Mouse (Mus musculus) T-cell, adult 2 months (primary cell): ENCODE measurements around the gene Elmod1.
"Not testable (repeated sequence)": the region's sequence is repeated elsewhere in the genome, so short reads cannot be mapped to it uniquely, and the experiment has no call there.

ENCODE experiments used
- DNase-seq: peaks from one replicate; pipeline ENCODE4 v3.0.0; 2022; ENCODE audit warnings: low spot score

Gene Elmod1

DNA sequence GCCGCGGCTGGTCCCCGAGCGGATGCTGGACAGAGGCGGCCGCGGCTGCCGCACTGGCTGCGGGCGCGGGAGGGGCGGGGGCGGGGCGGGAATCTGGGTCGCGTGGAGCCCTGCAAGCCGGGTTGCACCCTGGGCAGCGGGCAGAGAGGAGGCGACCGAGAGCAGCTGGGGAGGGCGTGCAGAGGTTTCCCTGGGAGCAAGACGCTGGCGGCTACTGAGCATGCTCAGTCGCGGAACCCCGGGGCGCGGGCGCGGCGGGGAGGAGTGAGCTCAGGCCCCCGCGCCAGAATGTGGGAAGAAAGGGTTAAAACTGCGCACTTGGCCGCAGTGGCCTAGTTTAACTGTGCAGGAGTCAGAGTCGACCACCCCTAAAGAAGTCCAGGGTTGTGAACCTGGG, at the start of gene Elmod1:
Gene Elmod1, minus strand, starts transcription at position 180 of the 397 bp plus-strand sequence.
- no peak for DNase-seq

DNA sequence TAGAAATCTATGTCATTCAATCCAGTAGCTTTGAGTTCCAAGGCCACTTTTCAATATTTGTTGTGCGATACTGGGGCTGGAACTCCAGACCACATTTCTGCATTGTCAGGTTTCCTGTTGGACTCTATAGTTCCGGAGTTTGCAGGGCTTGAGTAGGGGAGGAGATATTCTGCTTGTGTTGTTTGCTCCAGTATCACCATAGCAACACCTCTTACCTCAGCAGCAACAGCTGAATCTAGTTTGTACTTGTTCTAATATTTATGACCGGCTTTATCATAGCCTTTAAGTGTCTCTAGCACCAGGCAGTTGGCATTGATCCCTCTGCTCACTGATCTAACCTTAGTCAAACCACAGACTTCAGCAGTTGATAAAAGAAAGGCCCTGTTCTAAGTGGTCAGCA, 47.7 kb upstream of the Elmod1 start:
- DNase-seq, result no peak

DNA sequence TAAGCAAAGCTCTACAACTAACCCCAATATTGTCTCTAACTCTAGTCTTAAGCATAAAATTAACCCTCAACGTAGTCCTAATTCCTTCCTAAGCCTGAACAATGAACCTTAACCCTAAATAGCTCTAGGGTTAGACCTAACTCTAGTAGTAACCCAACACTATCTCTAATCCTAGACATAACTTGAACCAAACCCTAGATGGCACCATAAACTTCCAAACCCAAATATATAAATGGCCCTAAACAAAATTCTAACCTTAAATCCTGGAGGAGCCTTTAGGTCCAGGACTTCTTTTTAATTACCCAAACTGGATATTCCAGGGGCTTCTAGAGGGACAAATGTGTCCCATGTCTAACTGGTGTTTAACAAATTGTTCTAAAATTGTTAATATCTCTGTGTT, 19.4 kb upstream of the Elmod1 start:
- no peak for DNase-seq

DNA sequence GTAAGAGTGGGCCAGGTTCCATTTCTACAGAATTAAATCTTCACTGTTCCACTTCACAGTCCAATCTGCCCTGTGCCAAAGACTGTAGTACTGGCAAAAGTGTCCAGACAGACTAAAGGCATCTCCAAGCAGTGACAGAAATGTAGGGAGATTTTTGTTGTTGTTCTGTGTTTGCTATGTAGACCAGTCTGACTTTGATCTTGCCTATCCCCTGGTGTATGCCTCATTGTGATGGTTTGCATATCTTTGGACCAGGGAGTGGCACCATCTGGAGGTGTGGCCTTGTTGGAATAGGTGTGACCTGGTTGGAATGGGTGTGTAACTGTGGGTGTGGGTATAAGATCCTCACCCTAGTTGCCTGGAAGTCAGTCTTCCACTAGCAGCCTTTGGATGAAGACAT, 17.5 kb upstream of the Elmod1 start:
- not testable (repeated sequence) for DNase-seq

DNA sequence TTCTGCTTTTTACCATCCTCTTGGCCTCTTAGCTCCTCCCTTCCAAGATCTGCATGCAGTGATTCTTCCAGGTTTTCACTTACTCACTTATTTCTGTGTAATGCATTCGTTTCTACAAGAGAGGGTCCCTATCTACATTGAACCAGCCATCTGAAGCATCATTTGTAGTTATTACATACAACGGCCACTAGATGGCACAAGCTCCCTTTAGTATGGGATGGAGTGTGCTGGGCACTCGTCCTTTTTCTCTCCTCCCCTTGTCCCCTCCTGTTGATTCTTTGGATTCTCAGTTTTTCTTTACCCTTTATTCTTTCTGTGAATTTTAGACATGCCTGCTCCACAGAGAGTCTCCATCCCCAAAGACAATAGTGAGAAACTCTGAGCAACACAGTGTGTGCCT, 15.8 kb upstream of the Elmod1 start:
- no peak for DNase-seq

DNA sequence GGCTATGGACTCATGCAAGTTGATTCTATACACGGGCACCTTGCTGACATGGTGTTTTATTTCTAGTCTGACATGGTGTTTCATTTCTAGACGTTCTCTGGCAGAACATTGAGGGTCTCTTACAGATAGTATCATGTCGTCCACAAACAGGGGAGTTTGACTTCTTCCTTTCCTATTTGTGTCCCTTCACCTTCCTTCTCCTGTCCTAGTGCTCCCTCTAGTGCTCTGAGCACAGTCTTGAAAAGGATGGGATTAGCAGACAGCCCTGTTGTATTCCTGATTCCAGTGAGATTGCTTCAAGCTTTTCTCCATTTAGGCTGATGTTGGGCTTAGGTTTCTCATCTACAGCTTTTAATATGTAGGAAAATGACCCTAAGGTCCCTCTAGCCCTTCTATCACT, 11.9 kb upstream of the Elmod1 start:
- DNase-seq, result no peak

DNA sequence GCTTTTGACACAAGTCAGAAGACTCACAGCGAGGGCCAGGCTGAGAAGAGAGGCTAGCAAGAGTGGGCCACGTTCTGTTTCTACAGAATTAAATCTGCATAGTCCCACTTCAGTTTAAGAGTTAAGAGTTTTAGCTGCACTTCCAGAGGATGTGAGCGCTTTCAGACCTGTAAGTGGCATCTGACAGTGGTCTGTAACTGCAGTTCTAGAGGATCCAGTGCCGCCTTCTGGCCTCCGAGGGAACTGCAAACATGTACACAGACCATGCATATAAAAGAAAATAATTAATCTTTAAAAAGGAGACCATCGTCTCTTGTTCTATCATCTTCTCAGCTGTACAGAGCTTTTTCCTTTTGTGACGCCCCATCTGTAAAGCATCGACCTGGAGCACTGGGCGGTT, 9.8 kb upstream of the Elmod1 start:
- DNase-seq, result no peak

DNA sequence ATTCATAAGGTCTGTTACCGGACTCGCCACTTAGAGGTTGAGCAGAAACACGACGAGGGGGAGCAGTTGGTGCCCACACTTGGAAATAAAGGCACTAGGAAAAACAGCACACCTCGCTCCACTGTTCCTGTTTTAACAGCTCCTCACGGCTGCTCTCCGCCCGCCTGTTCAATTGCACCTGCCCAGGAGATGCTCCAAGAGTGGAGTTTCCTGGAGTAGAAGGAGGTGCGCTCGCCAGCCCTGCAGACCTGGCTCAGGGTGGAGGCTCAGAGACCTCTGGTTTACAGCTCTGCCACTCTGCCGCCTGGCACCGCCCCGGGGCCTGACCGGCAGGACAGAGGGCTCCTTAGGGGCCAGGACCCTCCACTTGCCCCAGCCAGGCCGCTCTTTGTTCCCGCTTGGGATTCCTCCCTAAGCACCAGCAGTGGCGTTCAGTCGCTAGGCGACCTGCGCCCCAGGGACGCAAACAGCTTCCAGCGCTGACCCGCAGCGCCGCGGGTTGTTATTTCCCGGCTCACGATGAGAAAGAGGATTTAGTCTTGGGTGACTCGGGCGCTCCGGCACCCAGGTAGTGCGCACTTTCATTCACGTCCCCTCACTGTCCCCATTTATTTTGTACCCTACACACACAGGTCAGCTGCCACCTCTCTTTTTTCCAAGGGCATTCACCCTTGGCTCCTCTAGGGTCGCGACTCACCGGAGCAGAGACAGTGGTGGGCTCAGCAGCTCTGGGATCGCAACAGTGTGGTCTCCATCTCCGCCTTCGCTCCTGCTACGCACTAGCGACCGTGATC, 576 bp downstream of the Elmod1 start:
- no peak for DNase-seq

DNA sequence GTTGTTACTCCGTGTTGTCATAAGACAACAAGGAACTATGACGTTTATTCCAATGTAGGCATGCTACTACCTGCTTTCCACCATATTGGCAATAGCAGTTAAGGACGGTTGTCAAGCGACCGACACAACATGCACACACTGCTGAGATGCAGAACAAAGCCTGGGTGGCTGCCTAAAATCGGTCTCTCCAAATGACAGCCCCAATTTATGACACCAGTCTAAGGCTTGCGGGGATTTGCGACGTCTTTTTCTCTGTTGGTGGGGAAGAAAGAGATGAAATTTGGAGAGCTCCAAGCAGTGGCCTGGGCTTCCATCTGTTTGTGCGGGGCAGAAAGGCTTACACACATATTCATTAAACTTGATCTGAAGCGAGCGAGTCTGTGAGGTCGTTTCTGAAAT, 1.2 kb downstream of the Elmod1 start:
- no peak for DNase-seq

DNA sequence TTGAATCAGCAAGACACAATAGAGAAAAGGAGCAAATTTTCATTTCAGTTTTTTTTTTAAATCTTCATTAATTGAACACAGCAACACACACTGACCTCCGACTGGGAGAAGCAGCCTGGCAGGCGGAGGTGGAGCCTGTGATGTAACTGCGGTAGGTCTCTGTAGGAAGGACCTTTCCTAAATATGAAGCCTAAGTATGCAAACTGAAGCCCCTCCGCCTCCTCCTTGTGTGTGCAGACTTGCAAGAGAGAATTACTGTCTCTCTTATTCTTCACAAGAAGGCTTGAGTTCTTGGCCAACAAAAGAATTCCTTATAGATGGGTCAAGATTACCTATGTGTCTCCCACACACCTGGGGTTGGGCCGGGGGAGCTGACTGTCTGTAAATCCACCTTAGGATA, 1.9 kb downstream of the Elmod1 start:
- no peak for DNase-seq

DNA sequence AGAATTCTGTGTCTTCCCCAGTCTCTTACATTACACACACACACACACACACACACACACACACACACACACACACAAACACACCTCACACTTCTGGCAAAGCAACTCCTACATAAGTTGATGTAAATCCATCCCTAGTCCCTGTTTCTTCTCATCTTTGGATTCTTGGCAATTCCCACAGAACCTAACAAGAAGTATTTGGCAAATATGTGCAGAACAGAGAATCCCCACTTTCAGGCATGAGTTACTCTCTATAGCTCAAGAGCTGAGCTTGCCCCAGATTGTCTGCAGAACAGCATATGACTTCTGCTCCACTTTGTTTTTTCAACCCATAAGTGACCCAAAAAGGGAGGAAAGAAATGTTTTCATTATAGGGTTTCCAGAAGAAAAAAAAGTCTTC, 2.7 kb downstream of the Elmod1 start:
- DNase-seq, result no peak

DNA sequence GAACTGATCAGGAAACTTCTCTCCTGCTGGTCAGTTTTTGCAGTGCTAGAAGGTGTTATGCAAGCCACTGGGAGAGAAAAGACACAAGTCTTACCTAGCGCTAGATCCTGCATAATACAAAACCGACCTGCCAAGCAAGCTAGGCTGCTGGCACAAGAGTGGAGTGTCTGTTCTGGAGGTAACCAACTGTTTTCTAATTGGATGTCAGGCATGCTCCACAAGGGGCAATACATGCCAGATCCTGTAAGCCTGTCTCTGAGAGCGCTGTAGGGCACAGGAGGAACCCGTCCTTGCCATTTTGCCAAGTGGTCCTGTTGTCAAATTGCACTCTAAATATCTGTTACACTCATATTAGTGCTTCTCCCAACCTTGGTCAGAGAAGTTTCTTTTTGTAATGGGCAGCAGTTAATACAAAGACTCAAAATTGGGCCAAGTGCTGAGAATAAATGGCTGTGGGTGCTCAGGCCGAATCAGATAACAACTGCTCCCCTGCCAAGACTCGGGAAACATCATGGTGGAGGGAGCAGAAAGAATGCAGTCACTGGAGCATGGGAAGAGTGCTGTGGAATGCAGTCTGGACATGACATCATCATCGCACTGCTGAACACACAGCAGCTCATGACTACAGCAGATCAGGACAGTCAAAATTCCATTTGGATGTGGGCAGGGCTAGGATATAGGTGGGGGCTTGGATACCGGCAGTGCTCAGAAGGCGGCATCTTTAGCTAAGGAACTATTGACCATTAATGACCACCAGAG, 7.3 kb downstream of the Elmod1 start:
- no peak for DNase-seq

DNA sequence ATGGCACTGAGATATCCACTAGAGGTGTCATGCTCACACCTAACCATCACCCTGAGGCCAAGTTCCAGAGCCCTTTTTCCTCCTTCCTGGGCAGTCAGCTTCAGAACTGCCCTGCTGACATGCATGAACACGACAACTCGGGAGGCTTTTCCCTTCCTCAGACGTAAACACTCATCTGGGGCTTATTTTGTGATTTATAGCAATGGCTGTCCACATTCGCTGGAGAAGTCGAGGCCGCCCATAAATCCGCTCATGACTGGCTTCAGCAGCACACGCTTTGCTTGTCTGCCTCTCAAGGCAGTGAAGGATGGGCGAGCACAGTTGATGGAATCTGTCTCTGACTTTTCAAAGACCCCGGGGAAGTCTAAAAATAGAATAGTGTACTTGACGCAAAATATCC, 18.1 kb downstream of the Elmod1 start:
- DNase-seq, result no peak

DNA sequence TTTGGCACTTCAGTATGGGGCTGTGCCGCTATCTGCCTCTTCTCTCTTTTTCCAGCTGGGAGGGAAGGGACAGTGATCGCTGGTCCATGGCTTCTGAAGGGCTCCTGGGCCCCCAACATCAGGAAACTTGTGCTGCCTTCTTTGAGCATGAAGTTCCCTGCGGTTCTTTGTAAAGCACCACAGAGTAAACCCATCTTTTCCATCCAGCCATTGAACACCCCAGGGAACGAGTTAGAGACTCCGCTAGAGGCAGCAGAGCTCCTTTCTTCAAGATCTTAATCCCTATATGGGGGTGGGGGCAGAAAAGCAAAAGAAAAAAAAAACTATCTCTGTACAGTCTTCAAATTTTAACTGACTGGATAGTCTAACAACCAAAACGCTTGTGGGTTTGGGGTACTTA, 20.2 kb downstream of the Elmod1 start:
- no peak for DNase-seq

DNA sequence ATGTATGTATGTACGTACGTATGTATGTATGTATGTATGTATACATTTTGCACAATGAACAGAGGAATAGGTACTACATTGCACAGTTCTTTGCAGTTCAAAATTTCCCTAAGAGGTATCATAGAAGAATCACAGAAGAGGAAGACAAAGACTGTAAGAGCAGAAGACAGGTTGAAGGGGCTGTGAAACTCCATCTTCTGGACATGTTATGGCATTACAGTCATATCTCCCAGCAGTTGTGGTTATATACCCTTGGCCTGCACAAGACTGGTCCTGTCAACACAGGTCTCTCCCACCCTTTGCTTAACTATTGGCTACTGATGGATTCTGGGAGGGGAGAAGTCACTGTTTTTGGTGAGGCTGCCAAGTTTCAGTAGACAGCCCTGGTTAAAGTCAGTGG, 27.6 kb downstream of the Elmod1 start:
- no peak for DNase-seq

DNA sequence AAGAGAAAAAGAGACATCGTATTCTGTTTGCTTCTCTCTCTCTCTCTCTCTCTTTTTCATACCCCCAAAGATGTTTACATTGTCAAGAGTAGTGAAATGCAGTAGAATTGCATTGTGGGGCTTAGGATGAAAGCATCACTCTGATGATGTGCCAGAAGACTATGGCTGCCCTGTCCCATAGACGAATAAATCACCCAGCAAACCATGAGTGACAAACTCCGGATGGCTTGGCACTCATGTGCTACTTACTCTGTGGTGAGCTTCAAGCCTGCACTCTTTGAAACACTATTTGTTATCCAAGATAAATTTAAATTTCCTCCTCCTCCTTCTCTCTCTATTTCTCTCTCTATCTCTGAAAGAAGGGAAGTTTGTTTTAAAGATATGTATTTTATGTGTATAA, 36.5 kb downstream of the Elmod1 start:
- no peak for DNase-seq

DNA sequence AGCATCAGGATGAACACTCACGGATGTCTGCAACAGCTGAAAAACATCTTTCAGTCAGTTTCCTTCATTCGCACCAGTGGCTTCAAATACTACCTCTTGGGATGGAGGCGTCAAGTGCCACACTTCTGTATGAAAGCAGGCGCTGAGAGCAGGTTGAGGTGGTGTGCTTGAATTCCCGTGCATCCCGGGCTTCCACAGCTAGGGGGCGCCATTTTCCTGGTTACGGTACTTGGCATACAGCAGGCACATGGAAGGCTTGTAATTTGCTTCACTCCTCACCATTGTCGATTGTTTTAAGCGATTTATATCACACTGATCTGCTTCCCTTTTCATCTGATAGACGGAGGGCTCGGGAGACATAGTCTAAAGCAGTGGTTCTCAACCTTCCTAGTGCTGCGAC, 40.9 kb downstream of the Elmod1 start:
- no peak for DNase-seq

DNA sequence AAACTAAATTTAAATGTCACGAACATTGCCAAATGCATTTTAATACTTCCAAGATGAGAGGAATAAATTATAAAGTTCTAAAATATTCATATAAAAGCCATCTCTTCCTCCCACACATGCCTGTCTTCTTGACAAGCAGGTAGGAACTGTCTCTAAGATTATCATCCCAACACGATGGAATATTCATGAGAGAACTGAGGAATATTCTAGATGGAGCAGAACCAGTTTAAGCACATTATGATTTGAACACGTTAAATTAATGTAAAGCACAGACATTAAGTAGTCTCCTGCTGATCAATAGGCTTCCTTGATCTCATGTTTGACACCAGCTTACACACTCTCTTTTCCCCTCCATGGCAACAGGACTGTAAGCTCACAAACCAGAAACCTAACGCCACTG, 41.7 kb downstream of the Elmod1 start:
- DNase-seq, result no peak

DNA sequence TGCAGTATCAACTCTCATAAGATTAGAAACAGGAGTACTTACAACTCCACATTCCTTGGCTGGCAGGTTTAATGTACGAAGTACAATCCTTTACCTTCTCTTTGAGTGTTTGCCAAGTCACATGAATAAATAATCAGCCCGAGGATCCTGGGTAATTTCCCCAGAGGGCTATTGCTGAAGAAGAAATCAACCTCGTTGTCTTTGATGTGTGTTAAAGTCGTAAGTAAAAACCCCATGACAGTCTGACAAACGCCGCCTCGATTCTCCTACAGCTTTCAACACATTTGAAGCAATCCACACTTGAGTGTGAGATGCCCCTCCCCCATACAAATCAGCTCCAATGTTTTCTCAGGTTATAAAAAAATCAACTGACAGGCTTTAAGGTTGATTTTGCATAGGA, 44.2 kb downstream of the Elmod1 start:
- no peak for DNase-seq

DNA sequence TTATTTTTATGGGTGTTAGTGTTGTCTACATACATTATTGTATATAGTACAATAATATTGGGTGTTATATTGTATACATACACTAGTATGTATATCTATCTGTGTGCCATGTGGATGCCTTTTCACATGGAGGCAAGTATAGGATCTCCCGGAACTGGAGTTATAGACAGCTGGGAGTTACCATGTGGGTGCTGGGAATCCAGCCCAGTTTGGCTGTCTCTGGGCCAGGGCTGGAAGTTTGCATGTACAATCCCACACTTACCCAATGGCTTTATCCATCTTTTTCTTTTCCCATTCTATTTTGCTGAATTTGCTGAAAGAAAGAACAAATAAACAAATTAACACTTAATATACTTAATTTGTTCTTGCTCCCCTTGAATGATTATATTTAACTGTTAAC, 54.0 kb downstream of the Elmod1 start:
- DNase-seq, result no peak

DNA sequence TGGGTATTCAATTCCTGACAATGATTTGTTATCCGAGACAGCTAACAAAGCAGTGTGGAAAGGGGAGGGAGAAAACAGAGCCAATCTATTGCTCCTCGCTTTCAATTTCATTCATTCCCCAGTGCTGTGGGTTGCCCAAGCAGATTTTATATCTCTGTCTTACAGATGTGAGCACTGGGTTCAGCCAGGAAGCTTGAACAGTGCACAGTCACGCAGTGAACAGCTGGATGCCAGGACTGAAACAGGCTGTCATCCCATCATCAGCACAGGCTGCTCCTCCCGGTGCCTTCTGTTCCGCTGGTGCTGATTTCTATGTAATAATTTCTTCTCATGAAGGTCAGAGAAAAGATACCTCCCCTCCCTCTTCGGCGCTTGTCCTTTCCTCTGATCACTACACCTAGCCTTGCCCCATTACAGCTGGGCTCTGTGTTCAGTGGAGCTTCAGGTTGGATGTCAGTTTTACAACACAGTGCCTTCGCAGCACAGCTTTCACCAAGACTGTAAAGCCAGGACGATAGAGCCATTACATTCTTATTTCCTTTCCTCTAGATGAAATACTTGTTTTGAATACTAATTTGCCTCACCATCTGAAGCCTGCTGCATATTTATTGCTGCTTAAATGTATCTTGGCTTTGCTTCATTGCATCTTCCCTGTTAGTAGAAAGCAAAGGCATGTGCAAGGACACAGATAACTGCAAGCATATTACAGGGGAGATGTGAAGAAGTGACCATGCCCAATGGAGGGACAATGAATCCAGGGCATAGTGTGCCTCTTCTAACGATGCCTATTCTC, 59.0 kb downstream of the Elmod1 start:
- DNase-seq, result no peak

DNA sequence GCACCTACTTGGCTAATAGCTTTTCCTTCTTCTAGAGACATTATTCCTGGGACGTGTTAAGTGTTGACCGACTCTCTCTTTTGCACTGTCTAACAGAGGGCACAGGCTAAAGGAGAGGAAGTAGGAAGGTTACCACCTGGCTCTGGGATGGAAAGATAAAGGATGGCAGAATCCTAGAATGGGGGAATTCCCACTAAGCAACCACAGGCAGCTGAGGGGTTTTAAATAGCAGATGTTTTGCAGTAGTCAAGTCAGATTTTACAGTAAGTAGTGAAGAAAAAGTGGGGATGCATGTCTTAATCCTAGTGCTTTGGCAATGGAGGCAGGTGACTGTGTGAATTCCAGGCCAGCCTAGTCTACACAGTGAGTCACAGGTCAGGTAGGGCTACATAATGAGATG, 64.3 kb downstream of the Elmod1 start:
- no peak for DNase-seq

DNA sequence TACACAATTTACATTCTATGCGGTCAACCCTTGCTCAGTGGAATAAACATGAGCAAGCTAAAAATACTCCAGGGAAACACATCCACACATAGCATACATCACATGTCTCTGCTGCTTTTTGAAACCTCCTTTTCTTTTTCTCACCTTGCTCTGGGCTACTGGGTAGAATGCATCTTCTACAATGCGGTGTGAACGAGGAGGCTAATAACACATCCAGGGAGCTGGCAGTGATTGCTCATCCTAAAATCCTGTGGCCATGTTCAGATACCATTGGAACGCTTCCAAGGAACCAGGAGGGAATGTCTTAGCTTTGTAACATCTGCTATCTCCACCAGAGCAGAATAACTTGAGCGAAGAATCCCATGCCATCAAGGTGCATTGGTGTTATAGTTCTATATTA, 64.8 kb downstream of the Elmod1 start:
- no peak for DNase-seq
